Mouse (Mus musculus): Measurements from ENCODE around the gene Phf24.

GRCm38 (mm10) chr4:42957306-42957705 lies 40.8 kb downstream of the Phf24 start:
- TF ChIP-seq CTCF (IDR thresholded peaks at IDR 0.05; ENCODE audit: low read depth, low read length) (no peak), POLR2A (IDR thresholded peaks at IDR 0.05; ENCODE audit: extremely low read depth, insufficient read depth, low read length) (no peak)

All from liver, adult 2 months (tissue).